Mouse (Mus musculus): ENCODE measurements around the gene Nfix.

Gene Nfix

DNA sequence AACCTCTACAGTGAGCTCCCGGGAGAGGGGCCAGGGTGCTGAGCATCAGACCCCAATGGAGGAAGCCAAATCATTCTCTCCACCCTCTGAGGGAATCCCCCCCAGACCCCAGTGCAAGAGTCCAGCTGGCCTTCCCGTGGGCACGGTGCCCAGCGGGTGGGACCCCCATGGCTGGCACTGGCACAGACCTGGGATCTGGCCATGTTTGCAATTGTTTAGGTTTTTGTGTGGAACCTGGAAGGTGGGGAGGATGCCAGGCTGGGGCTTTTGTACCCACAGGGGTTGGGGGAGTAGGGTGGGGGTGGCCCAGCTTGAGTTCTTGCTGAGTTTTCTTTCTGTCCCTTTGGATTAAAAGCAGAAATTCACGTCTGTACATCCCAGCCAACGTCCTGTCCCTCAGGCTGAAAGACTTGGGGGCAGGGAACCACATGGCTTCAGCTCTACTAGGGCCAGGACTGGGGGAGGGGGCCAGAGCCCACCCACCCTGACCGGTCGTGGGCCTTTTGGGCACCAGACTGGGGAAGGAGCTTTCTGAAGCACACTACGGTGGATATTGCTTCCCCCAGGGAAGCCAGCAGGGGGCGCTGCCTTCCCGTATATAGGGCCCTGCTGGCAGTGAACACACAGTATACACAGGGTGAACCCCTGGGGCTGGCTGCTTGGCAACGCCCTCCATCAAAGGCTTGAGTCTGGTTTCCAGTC lies 91.2 kb downstream of the Nfix start:
- peak; percentile 79 for DNase-seq

- no peak for DNase-seq
These were observed 92.0 kb downstream of the Nfix start for GRCm38 (mm10) chr8:84708071-84708541.

- no peak for DNase-seq
These were observed 92.8 kb downstream of the Nfix start for GRCm38 (mm10) chr8:84707267-84707883.

DNA sequence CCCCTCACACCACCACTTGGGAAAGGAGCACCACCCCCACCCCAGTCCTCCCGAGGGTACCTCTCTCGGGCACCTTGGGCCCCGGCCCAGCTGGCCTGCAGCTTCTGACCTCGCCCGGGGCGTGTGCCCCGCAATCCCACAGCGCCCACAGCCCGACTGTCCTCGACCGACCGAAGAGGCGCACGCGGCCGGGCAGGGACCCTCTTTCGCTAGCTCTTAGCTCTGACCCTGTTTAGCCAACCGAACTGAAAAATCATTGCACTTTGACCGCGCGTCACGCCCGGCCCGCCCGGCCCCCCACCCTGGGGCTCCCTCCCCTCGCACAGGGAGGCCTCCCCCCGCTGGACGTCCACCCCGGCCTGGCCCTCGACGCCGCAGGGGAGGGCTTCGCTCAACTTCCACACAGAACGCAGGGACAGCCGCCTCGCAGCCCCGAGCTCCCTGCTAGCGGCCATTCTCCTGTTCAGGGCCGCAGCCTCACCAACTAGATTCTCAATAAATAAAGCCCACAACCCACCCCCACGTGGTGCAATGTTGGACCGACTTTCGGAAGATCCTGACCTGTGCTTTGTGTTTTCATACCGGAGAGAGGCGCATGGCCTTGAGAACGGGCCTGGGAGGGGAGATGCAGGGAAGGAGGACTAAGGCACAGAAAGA lies 93.4 kb downstream of the Nfix start:
- no peak for DNase-seq

- no peak for DNase-seq
These were observed 94.2 kb downstream of the Nfix start for GRCm38 (mm10) chr8:84705960-84706359.

DNA sequence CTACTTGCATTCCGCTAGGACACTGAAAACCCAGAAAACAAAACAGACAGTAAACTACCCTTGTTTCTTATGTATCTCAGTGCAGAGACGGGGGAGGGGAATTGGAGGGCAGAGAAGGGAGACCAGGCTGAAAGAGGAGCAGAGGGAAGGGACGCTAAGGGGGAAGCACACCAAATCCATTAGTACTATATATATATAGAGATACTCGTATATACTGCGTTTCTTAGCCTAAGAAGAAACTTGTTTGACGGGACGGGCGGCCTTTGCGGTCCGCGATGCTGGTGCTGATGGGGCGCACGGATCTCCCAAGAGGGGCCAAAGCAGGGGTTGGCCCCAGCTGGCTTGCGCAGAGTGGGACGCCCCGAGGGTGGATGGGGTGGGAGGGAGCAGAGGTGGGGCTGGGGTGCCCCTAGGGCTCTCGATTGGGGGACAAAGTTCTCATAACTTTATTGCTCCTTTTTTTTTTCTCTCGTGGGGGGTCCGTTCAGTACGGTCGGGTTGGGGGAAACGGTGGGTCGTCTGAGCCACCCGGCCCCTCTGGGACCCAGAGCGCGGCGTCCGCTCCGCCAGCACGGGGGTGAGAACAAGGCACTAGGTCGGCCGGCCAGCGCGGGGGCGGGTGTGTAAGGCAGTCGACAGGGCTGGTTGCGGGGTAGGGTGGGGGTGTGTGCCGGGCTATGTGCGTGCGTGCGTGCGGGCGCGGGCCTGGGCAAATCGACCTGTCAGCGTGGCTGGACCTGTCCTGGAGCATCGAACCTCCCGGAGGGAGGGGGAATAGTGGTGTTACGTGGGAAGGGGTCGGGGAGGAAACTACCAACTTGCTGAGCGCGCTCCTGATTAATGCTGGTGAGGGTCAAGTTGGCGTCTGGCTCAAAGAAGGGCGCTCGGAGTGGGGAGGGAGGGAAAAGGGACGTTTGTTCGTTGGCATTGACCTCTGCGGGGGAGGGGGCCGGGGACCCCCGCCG lies 95.0 kb downstream of the Nfix start:
- DNase-seq: no peak

- DNase-seq: peak; percentile 60
These were observed 95.8 kb downstream of the Nfix start for GRCm38 (mm10) chr8:84704356-84704755.

DNA sequence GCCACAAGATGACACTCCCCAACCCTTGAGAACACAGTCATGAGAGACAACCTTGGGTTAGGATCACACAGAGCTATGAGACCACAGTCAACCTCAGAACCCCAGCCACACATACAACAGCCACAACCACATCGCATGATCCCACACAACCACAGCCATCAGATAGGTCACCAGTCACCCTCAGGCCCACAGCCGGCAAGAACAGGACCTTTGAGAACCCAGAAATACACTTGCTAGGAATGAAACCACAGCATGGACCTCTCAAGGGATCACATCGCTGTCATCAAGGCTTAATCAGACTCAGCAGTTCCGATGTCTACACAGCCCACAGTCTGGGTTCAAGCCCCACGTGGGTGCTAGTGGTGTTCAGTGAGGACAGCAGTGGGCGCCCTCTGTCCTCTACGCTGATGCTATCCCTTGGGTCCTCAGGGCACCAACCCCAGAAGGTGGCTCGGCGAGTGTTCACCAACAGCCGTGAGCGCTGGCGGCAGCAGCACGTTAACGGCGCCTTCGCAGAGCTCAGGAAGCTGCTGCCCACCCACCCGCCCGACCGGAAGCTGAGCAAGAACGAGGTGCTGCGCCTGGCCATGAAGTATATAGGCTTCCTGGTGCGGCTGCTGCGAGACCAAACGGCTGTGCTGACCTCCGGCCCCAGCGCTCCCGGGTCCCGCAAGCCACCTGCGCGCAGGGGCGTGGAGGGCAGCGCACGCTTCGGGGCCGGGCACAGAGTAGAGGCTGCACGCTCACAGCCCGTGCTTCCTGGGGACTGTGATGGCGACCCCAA lies 96.5 kb downstream of the Nfix start:
- DNase-seq: no peak

DNA sequence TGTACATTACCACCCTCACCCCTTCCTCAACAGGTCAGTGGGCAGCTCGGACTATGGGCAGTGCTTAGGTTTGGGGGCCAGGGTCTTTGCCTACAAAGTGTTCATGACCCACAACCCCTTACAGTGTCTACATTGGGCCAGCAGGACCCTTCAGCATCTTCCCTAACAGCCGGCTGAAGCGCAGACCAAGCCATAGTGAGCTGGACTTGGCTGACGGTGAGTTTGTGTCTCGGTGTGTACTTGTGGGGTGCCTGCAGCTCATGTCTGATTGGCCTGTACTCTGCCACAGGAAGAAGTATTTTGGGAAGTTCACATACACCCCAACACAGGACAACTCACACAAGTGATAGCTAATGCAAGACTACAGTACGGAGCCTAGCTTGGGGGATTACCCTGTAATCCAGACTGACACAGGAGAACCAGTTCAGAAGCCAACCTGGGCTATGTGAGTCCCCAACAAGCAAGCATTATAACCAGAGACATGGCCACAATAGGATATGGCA lies 97.1 kb downstream of the Nfix start:
- no peak for DNase-seq

DNA sequence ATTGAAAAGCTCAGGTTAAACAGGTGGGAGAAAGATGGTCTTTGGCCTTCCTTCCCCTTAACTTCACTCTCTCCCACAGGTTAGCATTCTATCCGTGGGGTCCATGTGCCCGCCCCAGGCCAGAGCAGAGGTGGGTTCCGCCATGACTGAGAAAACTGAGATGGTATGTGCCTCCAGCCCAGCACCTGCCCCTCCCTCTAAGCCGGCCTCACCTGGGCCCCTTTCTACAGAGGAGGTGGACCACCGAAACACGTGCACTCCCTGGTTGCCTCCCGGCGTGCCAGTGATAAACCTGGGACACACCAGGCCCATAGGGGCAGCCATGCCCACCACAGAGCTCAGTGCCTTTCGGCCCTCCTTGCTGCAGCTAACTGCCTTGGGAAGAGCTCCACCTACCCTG lies 97.6 kb downstream of the Nfix start:
- no peak for DNase-seq

DNA sequence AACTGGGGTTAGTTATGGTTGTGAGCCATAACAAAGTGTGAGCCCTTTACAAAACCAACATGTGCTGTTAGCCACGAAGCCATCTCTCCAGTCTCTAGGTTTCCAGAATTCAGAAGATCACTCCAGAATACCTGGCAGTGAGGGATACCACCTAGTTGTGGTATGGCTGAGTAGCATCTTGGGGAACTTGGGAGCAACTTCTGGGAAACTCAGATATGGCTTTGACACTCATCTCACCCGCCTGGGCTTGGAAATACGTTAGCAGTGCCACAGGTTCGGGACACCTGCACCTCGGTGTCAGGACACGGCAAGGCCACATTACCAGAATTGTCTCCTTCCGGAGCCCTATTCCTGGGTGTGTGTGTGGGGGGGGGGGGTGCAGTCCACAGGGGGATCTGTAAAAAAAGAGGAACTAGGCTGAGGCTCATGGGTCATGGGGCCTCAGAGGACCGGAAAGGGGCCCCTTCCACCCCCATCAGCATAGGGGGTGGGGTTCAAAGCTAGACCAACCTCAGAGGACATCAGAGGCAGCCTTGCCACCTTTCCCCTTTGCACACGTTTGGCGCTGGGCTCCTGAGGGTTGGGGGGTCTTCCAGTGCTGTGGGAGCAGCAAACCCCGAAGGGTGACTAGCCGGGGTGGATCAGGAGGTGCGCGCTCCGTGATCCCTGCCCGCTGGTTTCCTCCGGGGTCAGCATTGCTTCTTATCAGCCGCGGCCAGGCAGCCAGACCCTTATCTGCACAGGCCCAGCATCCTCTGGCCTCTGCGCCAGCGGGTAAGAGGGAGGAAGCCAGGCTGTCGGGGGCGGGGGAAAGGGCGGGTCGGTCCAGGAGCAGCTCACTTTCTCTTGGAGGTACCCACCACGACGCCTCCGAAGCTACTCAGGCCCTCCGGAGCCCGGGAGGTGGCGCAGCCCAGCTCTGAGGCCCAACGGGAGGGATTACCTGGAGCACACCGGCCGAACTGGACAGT lies 98.9 kb downstream of the Nfix start, which contains the start of gene Lyl1:
Gene Lyl1 (plus strand): TSS at position 517 of the 971 bp plus-strand sequence.
- peak; percentile 69 for DNase-seq

- no peak for DNase-seq
These were observed 99.6 kb downstream of the Nfix start for GRCm38 (mm10) chr8:84700526-84700925.

DNA sequence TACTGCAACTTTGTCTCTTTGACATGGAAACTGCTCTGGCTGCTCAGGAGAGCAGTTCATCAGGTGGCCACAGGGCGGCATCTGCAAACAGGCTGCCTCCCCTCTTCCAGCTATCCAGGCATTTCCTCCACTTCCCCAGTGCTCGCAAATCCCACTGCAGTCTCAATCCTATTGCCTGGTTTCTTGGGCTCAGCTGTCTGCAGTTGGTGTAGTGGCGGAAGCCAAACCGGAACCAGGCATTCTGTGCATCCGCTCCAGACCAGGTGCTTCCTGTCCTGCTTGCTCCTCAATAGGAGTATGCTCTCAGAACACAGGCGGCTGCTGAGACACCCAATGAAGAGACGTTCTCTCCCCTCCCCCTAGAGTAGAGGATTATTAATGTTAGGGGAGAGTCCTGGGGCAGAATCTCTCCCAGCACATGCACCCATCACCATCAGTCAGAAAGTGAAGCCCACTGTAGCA lies 100.3 kb downstream of the Nfix start:
- DNase-seq: peak; percentile 86

GRCm38 (mm10) chr8:84698929-84699401 lies 101.2 kb downstream of the Nfix start:
- DNase-seq: peak; percentile 85

GRCm38 (mm10) chr8:84698288-84698687 lies 101.9 kb downstream of the Nfix start:
- no peak for DNase-seq

- DNase-seq: peak; percentile 32
These were observed 102.7 kb downstream of the Nfix start for GRCm38 (mm10) chr8:84697166-84698130.

GRCm38 (mm10) chr8:84695140-84695539 lies 105.0 kb downstream of the Nfix start:
- no peak for DNase-seq

DNA sequence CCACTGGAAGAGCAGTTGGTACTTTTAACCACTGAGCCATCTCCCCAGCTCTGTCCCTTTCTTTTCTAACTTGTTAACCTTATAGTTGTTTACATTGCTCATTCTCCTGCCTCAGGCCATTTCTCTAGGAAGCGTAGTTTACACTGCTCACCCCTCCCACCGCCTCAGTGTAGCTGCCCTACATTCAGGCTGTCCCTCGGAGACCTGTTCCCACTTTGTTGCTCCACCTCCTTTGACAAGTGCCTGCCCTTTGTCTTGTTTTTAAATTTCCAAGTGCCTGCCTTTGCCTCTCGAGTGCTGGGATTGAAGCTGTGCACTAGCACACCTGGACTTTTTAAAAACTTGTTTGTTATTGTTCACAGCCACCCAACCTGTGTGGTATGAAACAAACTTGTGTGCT lies 106.8 kb downstream of the Nfix start:
- DNase-seq: no peak
